Mouse (Mus musculus) small intestine, adult 2 months (tissue): ENCODE measurements at regions not wholly inside any gene's neighbourhood (a gene's known extent, or its start where the extent isn't known, plus 50 kb on each side); places are given as distances from the start of the nearest gene placed in this dataset.

Source experiments
- CTCF ChIP-seq: fragments of 200-500 bp; IDR thresholded peaks from 2 replicates; pipeline ENCODE4 v1.5.1; 2012; ENCODE audit warnings: low read depth, mild to moderate bottlenecking, control low read depth, inconsistent platforms, low read length, moderate library complexity, mixed read lengths; ENCODE audit not compliant: insufficient replicate concordance, insufficient read length; ENCODE audit errors: extremely low read depth
- POLR2A ChIP-seq: fragments of 200-500 bp; IDR thresholded peaks from 2 replicates; pipeline ENCODE4 v1.6.1; 2012; ENCODE audit warnings: low read depth, mild to moderate bottlenecking, control low read depth, inconsistent platforms, low read length, moderate library complexity

GRCm38 (mm10) chr17:7443822-7444221 lies 58.6 kb upstream of the Unc93a2 start:
- TF ChIP-seq CTCF, result peak; percentile 23; the same call in 1 of the 2 replicates
- no peak for TF ChIP-seq POLR2A
